Mouse (Mus musculus): ENCODE data around the gene Pcdh8.

GRCm38 (mm10) chr14:79769618-79770017 lies 1.5 kb downstream of the Pcdh8 start:
- no peak for TF ChIP-seq POLR2A (IDR thresholded peaks at IDR 0.05; ENCODE audit: low read depth, low read length)
- peak; percentile 63 for TF ChIP-seq CTCF (IDR thresholded peaks at IDR 0.05; ENCODE audit: extremely low read depth, insufficient read length, insufficient replicate concordance, low read depth, low read length)

All from small intestine, adult 2 months (tissue).